Mouse (Mus musculus) C2C12 (cell line): ENCODE measurements around the gene A930002H24Rik.

Source experiments
- CTCF ChIP-seq: IDR thresholded peaks from one replicate; pipeline ENCODE4 v1.5.1; 2011; ENCODE audit not compliant: control insufficient read depth, insufficient read depth, insufficient read length
- MAX ChIP-seq: IDR thresholded peaks from one replicate; pipeline ENCODE4 v1.6.1; 2011; ENCODE audit warnings: mild to moderate bottlenecking, control low read depth
- MYOD1 ChIP-seq: IDR thresholded peaks from one replicate; pipeline ENCODE4 v1.6.1; 2011; ENCODE audit warnings: low read depth; ENCODE audit not compliant: control insufficient read depth, insufficient read length
- MYOG ChIP-seq: IDR thresholded peaks from one replicate; pipeline ENCODE4 v1.6.1; 2011; ENCODE audit not compliant: control insufficient read depth, insufficient read length; ENCODE audit errors: extremely low read depth
- USF1 ChIP-seq: IDR thresholded peaks from one replicate; pipeline ENCODE4 v1.6.1; 2011; ENCODE audit warnings: low read depth, mild to moderate bottlenecking, control low read depth, moderate library complexity

- TF ChIP-seq MYOD1 (no peak), CTCF (no peak), MAX (no peak), MYOG (no peak), USF1 (no peak)
Measured at GRCm38 (mm10) chr17:63828561-63829332, 34.8 kb downstream of the A930002H24Rik start.
